Mouse (Mus musculus) lung, adult 18-20 months (tissue): ENCODE measurements around the gene Itgb7.
"Not testable (repeated sequence)": the region's sequence is repeated elsewhere in the genome, so short reads cannot be mapped to it uniquely, and the experiment has no call there.

Source experiments
- DNase-seq, 2 experiments: peaks; one replicate each; pipeline ENCODE4 v3.0.0; 2022; ENCODE audit warnings: mixed read lengths in 2 of 2

The Itgb7 gene

DNA sequence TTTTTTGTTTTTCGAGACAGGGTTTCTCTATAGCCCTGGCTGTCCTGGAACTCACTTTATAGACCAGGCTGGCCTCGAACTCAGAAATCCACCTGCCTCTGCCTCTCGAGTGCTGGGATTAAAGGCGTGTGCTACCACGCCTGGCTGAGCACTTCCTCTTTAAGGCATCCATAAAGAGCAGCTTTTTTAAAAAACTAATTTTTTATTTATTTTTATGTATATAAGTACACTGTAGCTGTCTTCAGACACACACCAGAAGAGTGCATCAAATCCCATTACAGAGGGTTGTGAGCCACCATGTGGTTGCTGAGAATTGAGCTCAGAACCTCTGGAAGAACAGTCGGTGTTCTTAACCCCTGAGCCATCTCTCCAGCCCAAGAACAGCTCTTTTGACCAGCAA, 6.1 kb downstream of the Itgb7 start:
- DNase-seq = not testable (repeated sequence)

DNA sequence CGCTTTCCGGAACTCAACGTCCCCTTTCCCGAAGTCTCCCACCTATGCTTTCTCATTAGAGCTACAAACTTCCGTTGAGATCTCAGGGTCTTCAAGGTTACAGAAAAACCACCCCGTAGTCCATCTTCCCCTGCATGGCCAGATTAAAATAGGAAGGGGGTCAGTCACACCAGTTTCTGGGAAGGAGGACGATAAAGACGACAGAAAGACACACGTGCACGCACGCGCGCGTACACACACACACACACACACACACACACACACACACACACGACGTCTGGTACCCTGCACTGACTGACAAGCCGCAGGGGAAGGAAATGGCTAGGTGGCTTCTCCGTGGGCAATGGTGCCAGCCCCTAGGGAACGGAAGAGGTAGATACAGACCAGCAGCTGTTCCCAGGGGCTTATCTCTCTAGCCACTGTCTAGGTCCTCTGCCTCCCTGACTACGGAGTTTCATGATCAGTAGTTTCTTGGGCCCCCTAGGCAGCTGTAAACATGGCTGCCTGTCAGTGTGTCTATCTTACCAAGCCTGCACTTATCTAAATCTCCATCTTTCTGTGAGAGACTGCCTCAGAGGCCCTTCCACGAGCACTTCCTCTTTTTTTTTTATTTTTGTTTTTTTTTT, 6.6 kb downstream of the Itgb7 start:
- DNase-seq = peak in 1 of 2 experiments; percentile 41

DNA sequence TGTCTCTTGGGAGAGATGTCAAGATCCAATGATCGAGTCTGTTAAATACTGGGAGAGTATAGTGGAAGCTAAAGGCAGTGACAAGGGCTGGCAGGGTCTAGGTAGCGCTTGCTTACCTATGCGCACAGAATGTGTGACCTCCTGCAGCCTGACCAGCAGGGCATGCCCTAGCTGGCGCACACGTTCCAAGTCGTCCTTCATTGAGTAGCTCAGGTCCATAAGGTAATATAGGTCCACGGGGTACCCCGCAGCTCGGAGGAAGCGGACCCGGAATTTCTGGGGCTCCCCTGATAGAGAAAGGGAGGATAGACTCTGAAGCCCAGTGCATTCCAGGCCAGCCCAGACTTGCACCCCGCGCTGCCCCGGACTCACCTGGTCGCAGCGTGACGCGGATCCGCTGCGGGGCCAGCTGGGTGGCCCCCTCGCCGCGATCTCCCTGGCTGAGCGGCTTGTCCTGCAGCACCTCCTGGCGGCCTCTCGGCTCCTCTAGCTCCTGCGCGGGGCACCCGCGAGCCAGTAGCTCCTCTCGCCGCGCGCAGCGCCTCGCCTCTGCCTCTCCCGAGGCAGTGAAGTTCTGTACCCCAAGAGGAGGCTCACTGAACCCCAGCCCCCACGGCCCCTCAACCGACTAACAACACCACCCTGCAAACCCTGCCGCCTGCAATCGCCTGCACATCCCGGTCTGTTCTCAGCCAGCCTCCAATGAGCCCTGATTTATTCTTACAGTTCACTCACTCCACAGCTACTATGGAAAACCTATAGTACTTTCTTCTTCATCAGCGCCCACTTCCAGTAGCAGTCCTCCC, 7.4 kb downstream of the Itgb7 start:
- peak; percentile 80 to 86 for DNase-seq

DNA sequence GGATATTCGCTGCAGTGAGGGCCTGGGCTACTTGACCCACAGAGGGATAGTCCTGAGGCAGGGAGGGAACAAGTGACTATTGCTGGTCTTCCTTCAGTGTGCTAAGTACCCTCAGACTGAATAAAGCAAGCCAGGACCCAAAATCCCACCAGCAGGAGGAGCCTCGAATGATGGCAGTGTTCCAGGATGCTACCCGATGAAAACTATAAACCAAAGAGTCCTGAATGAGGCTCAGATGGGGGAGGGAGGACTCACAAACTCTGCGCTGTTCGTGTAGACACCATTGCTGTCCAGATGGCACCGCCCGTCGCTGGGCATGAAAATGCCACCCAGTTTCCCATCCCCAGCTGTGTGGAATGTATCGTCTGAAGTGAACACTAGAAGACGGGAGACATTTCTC, 9.4 kb downstream of the Itgb7 start:
- no peak for DNase-seq

DNA sequence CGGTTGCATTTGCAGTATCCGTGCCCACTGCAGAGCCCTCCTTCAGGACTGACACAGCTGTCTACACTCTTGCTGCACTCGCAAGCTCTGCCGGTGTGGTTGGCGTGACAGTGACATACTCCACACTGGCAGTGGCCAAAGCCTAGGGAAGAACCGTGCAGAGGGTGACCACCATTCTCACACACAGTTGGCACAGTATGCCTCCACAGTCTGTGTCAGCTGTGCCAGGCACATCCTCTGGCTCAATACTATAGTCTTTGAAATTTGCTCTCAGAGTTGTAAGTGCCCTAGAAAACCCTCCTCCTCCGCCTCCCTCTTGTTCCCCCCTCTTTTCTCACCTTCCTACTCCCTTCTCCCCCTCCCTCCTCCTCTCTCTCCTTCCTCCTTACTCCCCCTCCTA, 14.4 kb downstream of the Itgb7 start:
- DNase-seq = no peak

DNA sequence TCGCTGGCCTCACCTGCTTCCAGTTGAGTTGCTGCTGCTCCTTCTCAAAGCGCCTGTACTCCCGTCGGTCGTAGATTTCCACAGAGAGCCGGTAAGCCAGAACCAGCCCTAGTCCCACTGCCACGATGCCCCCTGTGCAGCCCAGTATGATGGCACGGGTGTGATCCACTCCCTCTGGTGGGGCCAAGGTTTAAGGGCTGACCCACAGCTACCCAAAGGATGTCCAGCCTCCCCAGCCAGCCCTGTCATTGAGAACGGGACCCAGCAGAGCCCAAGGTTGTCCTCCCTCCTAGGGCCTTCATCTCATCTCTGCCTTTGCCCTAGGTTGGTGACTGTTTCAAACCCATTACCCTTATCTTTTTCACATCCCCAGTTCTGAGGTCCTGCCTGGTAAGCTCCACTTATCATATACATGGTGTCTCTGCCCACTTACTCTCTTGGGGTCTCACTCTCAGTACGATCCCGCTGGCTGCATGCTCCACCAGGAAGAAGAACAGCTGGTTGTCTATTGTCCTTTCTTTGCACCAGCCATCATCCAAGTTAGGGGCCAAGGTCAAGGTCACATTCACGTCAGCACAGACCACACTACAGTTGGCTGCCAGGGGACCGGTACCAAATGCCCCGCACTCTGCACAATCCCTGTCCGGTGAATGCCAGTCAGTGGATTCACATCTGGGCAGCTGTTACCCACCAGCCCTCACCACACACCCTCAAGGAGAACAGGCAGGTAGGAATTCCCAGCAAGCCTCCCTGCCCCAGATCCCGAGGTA, 15.1 kb downstream of the Itgb7 start:
- no peak for DNase-seq

DNA sequence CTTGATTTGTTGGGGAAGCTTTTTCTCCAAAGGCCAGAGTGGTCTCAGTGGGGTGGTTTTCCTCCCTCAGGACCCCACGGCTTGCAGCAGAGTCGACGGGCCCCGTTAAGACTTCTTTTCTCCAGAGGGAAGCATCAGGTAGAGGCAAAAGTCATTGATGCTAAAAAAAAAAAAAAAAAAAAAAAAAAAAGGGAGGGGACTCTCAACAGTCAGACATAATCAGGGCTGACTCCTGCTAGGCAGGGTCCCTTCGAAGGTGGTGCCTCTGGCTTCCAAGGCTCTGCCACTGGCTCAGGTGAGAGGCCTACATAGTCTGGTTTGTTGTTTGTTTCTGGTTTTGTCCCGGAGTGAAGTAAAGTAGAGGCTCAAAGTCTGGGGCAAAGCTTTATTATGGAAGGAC, 16.1 kb downstream of the Itgb7 start:
- no peak for DNase-seq

DNA sequence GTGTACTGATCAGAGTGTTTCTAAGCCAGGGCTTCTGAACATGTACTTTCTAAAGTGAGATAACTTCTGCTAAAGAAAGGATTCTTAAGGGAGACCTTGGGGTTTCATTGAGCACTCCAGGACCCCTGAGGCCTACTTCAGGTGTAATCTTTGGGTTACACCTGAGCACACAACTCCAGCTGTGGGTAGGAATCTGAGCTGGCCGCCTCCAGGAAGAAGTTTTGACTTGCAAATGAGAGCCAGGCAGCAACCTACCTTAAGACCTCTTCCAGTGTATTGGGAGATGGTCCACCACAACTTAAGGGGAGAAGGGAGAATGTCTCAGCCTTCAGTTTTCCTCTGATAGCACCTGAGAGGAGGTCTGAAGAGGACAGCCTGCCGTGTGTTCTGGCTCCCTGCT, 17.6 kb downstream of the Itgb7 start:
- no peak for DNase-seq

DNA sequence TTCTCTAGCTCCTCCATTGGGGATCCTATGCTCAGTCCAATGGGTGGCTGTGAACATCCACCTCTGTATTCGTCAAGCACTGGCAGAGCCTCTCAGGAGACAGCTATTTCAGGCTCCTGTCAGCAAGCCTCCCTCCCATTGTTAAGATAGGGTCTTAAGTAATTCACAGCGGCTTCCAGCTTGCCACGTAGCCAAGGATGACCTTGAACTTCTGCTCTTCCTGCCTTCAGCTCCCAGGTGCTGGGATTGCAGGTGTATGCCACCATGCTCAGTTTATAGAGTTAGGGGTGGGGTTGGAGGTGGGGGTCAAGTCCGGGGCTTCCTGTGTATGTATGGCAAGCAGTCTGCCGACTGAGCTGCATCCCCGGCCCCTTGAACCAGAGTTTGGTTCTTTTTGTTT, 19.8 kb downstream of the Itgb7 start:
- no peak for DNase-seq

DNA sequence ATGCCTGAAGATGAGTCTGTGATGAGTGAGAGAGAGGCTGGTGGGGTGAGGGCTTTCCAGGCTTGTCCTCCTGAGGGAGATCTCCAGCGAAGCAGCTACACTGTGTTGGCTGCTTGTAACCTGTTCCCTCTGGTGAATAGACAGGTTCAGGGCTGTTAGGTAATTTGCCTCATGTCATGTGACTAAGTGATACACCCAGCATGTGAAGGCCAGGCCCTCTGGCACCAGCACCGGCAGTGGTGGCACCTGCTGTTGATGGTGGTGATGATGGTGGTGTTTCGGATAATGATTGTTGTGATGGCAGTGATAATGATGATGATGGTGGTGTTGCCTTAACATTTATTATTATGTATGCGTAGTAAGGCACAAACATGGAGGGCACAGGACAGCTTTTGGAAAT, 20.9 kb downstream of the Itgb7 start:
- no peak for DNase-seq

DNA sequence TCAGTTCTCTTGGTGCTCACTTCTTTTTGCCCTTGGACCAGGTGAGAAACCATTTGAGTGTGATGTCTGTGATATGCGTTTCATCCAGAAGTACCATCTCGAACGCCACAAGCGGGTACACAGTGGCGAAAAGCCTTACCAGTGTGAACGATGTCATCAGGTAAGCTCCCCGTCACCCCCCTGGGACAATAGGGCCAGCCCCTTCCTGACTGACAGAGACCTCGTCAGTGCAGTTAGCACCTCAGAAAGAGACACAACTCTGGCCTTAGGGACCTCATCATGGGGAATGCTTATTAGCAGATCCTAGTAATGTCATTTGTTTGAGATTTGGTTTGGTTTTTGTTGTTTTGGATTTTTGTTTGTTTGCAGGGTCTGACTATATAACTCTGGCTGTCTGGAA, 22.6 kb downstream of the Itgb7 start:
- no peak for DNase-seq

DNA sequence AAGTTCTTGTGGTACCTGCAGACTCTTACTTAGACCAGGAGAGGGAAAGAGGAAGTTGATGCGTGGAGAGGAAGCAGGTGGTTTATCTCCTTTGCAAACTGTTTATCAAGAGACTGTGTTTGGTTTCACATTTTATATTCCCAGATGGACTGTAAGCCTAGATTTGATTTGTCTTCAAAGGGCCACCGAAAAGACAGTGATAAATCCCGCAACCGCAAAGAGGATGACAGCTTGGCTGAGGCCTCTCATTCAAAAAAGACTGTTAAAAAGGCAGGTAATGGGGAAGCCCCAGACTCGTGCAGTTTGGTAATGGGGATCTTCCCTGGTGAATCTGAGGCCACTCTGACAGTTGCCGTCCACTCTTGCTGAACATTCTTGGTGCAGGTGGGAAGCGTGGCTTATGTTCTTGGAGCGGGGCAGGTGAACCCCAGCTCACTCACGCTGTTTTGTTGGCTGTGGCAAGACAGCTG, 23.6 kb downstream of the Itgb7 start:
- DNase-seq = no peak

DNA sequence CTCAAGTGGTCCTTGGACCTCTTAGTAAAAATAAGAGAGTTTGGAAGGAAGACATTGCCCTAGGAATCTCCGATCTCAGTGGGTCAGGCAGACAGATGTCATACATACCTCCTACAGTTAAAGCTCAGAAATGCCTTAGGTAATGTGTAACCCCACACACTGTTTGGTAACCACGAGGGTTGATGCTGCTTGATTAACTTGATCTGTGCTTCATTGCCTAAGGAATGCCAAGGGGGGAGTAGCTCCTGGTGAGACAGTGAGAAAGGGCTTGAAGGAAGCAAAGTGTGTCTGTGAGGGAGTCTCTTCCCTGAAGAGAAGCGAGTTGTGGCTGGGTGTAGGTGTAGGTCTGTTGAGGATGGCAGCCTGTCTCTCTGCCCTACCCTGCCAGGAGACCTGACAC, 24.4 kb downstream of the Itgb7 start:
- no peak for DNase-seq

DNA sequence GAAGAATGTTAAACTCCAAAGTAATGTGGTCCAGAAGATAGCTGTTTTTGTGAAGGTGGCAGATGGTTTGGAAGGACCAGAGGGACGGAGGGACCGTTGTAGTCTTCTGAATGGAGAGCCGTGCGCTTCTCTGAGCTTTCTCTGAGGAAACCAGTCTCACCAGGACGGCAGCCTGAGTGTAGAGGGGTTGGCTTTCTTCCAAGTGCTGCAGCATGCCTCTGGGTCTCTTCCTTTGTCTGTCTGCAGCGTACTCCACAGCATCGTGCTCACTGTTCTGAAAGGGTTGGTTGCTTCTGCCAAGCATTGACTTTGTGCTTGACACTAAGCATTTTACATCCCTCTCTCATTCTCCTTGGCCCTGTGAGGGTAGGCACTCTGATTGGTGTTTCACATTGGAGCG, 26.0 kb downstream of the Itgb7 start:
- no peak for DNase-seq

DNA sequence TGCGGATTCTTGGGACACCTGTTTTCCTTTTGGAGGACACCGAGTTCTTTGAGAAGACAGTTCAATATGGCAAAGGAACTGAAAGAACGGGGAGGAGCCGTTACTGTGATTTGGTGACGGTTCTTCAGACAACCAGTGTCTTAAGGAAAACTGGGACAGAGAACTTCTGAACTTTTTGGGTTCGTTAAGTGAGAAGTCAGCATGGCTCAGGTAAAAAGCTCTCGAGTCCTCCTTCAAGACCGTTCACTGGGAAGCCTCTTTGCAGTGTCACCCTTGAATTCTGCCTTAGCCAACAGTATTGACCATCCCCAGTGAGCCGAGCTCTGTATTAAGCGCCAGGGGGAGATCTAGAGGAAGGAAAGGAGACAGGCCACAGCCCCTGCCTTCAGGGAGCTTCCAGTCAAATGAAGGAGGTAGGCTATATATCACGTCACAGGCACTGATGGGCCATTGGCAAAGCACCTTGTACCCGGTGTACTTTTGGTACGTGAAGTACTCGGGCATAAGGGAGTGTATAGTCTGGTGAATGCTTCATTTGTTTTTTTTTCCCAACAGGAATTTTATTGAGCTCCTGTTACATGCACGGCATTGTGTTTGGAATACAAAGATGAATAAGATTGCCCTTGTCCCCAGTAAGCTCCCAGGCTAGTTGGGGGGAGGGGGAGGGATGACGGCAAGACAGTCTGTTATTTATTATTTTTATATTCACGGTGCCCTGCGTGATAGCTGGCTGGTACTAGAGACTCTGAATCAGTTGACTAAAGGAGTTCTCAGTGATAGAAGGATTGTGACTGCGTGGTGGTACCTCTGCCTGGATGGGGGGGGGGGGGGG, 26.9 kb downstream of the Itgb7 start, which contains the start of gene Csad:
TSS of gene Csad (minus strand) at position 51 of the 832 bp plus-strand sequence.
- DNase-seq = no peak

DNA sequence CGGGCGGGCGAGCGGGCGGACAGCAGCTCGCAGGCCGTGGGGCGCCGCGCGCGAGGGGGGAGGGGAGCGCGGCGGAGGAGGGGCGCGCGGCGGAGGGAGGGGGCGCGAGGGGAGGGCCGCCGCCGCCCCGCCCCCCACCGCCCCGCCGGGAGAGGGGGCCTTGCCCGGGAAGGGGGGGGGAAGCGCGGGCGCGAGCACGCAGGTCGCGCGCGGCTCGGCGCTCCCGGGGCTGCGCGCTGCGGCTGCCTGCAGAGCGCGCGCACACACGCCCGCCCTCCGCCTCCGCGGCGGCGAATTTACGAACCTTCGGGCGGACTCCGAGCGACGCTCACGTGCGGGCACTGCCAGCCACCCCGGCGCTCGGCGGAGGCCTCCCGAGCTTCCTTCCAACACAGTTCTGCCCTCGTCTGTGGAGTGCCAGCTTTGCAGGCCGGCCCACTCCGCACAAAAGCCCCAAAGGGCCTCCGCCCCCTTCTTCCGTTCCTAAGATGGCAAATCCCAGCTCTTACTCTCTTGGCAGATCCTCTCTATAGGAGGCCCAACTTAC, 27.8 kb downstream of the Itgb7 start:
- peak; percentile 67 to 68 for DNase-seq

DNA sequence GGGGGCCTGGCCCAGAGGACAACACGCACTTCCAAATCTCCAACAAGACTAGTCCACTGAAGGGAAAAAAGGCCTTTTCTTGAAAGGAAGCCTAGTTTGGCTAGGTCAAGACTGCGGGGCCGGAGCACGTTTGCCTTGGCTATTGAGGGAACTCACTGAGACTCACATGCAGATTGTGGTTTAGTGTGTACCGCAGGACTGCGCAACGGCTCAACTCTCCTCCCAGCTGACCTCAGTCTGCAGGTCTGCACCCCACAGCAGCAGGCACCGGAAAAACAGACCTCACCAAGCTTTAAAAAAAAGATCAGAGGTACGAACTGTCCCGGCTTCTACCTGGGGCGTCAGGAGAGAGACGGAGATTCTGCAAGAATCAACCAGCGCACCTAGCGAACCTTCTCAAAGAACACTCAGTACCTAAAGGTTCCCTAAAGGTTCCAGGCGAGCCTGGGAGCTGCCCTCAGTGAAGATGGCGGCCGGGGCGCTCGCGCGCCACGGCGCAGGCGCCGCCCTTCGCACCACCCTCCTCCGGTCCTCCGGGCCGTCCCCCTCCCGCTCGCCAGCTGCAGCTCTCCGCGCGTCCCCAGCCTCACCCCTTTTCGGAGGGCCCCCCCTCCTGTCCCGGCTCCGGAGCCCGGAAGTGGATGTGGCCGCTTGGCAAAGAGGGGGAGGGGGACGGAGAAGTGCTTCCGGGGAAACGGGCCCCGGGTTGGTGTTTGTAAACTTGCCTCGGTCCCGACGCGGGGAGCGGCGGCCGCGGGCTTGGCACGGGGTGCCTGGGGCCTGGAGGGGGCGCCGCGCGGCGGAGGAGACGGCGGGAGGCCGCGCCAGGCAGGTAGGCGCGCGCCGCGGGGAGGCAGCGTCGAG, 28.5 kb downstream of the Itgb7 start, which contains the start of gene Zfp740:
TSS of gene Zfp740 (plus strand) at position 279 of the 864 bp plus-strand sequence.
- DNase-seq = peak; percentile 97 to 98

DNA sequence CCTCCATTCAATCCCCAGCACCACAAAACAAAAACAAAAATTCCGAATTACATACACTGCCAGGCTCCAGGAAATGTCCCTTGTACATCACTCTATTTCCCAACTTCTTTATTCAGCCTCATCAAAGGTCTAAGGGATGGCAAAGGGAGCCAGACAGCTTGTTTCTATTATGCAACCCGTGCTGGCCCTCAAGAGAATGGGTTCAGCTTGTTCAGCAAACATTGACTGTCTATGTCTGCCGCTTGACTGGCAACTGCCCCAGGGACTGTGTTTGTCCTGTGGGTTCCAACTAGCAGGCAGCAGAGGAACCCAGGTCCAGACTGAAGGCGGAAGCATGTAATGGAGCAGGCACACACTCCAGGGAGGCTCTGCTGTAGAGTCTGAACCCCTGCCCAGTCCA, 32.9 kb downstream of the Itgb7 start:
- DNase-seq = peak; percentile 65 to 78

DNA sequence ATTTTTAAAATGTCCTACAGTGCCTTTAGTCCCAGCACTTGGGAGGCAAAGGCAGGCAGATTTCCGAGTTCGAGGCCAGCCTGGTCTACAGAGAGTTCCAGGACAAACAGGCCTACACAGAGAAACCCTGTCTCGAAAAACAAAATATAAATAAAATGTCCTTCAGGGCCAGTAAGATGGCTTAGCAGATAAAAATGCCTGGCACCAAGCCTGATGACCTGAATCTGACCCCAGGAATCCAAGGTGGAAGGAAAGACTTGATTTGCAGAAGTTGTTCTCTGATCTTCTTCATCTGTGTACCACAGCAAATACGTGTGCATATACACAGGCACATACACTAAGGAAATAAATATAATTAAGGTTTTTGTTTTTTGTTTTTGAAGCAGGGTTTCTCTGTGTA, 36.4 kb downstream of the Itgb7 start:
- DNase-seq = no peak

DNA sequence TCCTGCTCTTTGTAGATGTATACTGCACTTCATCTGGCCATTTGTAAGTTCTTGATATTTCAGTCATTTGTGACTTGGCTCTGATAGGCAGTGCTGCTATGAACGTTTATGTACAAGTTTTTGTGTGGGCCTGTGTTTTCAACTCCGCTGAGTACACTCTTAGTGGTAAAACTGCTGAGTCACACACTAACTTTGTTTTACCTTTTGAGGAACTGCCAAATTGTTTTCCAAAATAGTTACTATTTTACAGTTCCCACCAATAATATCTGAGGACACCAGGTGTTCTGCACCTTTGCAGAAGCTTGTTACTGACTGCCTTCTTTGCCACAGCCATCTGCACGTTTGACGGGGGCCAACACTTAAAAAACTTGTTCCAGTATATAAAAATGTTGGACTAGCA, 37.3 kb downstream of the Itgb7 start:
- no peak for DNase-seq

DNA sequence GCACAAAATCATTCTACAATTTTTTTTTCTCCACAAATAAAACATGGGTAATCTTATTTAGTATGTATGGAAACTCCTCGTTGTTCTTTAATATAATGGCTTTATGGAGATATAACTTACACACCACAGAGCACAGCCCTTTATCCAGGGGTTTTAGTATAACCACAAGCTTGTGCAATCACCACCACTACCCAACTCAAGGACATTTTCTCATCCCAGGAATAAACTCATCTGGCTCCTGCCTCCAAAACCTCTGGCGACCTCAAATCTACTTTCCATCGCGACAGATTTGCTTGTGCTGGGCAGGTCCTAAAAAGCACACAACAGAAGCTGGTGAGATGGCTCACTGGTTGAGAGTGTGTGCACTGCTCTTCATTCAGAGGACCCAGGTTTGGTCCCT, 38.1 kb downstream of the Itgb7 start:
- no peak for DNase-seq
